Mouse (Mus musculus): ENCODE data around the gene Gm49416. TPM values are rescaled to one million over a fixed set of nuclear protein-coding genes. Genes with fewer than 3 reads are reported as not detected.

The Gm49416 gene
- polyA plus RNA-seq, 1 experiment: 0.61 TPM

DNA sequence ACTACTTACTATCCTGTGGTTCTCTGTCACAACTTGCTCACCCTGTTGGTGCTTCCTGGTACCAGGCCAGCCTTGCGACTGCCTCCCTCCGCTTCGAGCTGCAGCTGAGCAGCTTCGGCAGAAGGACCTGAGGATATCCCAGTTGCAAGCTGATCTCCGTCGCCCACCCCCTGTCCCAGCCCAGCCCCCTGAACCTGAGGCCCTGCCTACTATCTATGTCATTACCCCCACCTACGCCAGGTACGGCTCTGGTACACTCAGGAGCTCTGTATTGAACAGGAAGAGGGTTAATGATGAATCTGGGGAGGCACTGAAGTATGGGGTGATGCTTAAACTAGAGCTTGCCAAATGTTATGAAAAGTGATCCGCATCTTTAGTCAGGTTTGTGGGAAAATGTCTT lies 33.0 kb downstream of the Gm49416 start:
- H3K79me3 ChIP-seq (ENCODE audit: low read depth): peaks cover 30% of the 10 kb centered on the region
- peaks cover 42% of the 10 kb centered on the region for H3K79me2 ChIP-seq (ENCODE audit: control insufficient read depth, insufficient read depth)
- H3K27me3 ChIP-seq (ENCODE audit: control insufficient read depth, insufficient read depth, insufficient read length): no peaks in the 10 kb centered on the region
- H3K36me3 ChIP-seq (ENCODE audit: control insufficient read depth, insufficient read depth): peaks cover 28% of the 10 kb centered on the region
- H3ac ChIP-seq (ENCODE audit: control insufficient read depth, insufficient read length, low read depth): no peak overlapping the region
- TF ChIP-seq MYOG (IDR thresholded peaks at IDR 0.05; ENCODE audit: control insufficient read depth, extremely low read depth, insufficient read length): no peak
- no peak for TF ChIP-seq CTCF (IDR thresholded peaks at IDR 0.05; ENCODE audit: control insufficient read depth, insufficient read depth, insufficient read length)
- TF ChIP-seq USF1 (IDR thresholded peaks at IDR 0.05; ENCODE audit: low read depth): no peak
- no peak for TF ChIP-seq MYOD1 (IDR thresholded peaks at IDR 0.05; ENCODE audit: control insufficient read depth, insufficient read length, low read depth)
- TF ChIP-seq CEBPB (IDR thresholded peaks at IDR 0.05; ENCODE audit: low read depth): no peak
- TF ChIP-seq MAX (IDR thresholded peaks at IDR 0.05): no peak
- no peak for TF ChIP-seq FOSL1 (IDR thresholded peaks at IDR 0.05; ENCODE audit: insufficient read depth, low read length, poor library complexity, severe bottlenecking)
- no peak overlapping the region for H3K4me3 ChIP-seq (ENCODE audit: insufficient read depth, poor library complexity, severe bottlenecking)

DNA sequence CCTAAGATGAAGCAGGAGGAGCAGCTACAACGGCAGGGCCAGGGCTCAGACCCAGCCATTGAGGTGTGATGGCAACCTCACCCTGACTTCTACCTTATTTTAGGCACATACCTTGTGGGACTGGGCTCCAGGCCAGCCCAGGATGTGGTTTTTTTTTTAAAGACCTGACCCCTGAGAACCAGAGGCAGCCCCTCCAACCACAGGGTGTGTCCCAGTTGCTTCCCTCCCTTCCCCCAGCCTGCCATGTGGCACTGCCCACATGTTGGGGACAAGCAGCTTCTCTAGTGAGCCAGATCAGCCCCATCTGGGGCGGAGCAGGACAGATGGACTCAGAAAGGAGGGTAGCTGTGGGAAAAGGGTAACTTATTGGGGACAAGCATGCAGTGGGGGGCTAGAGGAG lies 38.0 kb downstream of the Gm49416 start:
- Histone ChIP-seq H3K27me3 (ENCODE audit: control insufficient read depth, insufficient read depth, insufficient read length) (no peaks in the 10 kb centered on the region), H3K79me3 (ENCODE audit: low read depth) (peaks cover 28% of the 10 kb centered on the region), H3K4me3 (ENCODE audit: insufficient read depth, poor library complexity, severe bottlenecking) (no peak overlapping the region), H3ac (ENCODE audit: control insufficient read depth, insufficient read length, low read depth) (no peak overlapping the region), H3K36me3 (ENCODE audit: control insufficient read depth, insufficient read depth) (peaks cover 36% of the 10 kb centered on the region), H3K79me2 (ENCODE audit: control insufficient read depth, insufficient read depth) (peaks cover 46% of the 10 kb centered on the region)
- no peak for TF ChIP-seq MYOG (IDR thresholded peaks at IDR 0.05; ENCODE audit: control insufficient read depth, extremely low read depth, insufficient read length)
- TF ChIP-seq USF1 (IDR thresholded peaks at IDR 0.05; ENCODE audit: low read depth): no peak
- no peak for TF ChIP-seq MAX (IDR thresholded peaks at IDR 0.05)
- no peak for TF ChIP-seq CEBPB (IDR thresholded peaks at IDR 0.05; ENCODE audit: low read depth)
- TF ChIP-seq MYOD1 (IDR thresholded peaks at IDR 0.05; ENCODE audit: control insufficient read depth, insufficient read length, low read depth): no peak
- TF ChIP-seq CTCF (IDR thresholded peaks at IDR 0.05; ENCODE audit: control insufficient read depth, insufficient read depth, insufficient read length): no peak
- TF ChIP-seq FOSL1 (IDR thresholded peaks at IDR 0.05; ENCODE audit: insufficient read depth, low read length, poor library complexity, severe bottlenecking): no peak

DNA sequence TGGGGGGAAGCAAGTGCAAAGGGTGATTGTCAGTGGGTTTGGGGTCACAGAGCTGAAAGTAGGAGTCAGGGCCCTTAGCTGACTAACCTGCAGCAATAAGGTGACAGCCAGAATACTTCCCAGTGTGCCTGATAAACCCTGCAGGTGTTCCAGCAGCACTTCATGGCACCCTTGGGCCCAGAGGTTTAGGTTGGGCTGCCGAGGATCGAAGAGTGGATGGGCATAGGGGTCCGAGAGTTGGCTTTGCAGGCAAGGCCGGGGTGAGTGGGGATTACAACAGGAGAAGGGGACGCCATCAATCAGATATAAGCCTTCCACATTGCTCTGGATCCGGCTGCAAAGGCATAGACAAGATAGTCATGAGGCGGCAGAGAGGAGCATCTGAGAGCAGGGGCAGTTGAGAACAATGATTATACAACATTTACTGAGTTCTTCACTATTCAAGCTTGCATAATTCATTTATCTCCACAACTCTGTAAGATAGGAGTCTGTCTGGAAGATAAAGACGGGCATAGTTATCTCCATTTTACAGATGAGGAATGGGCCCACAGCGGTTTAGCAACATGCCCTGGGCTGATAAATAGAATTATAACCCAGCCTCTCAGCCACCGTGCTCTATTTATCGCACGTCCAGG lies 39.3 kb downstream of the Gm49416 start:
- Histone ChIP-seq H3K79me3 (ENCODE audit: low read depth) (peaks cover 19% of the 10 kb centered on the region), H3ac (ENCODE audit: control insufficient read depth, insufficient read length, low read depth) (no peak overlapping the region), H3K36me3 (ENCODE audit: control insufficient read depth, insufficient read depth) (peaks cover 23% of the 10 kb centered on the region), H3K4me3 (ENCODE audit: insufficient read depth, poor library complexity, severe bottlenecking) (no peak overlapping the region), H3K79me2 (ENCODE audit: control insufficient read depth, insufficient read depth) (peaks cover 33% of the 10 kb centered on the region), H3K27me3 (ENCODE audit: control insufficient read depth, insufficient read depth, insufficient read length) (no peaks in the 10 kb centered on the region)
- TF ChIP-seq MYOD1 (IDR thresholded peaks at IDR 0.05; ENCODE audit: control insufficient read depth, insufficient read length, low read depth) (no peak), CEBPB (IDR thresholded peaks at IDR 0.05; ENCODE audit: low read depth) (no peak), CTCF (IDR thresholded peaks at IDR 0.05; ENCODE audit: control insufficient read depth, insufficient read depth, insufficient read length) (no peak), USF1 (IDR thresholded peaks at IDR 0.05; ENCODE audit: low read depth) (no peak), MAX (IDR thresholded peaks at IDR 0.05) (no peak), MYOG (IDR thresholded peaks at IDR 0.05; ENCODE audit: control insufficient read depth, extremely low read depth, insufficient read length) (no peak), FOSL1 (IDR thresholded peaks at IDR 0.05; ENCODE audit: insufficient read depth, low read length, poor library complexity, severe bottlenecking) (no peak)

DNA sequence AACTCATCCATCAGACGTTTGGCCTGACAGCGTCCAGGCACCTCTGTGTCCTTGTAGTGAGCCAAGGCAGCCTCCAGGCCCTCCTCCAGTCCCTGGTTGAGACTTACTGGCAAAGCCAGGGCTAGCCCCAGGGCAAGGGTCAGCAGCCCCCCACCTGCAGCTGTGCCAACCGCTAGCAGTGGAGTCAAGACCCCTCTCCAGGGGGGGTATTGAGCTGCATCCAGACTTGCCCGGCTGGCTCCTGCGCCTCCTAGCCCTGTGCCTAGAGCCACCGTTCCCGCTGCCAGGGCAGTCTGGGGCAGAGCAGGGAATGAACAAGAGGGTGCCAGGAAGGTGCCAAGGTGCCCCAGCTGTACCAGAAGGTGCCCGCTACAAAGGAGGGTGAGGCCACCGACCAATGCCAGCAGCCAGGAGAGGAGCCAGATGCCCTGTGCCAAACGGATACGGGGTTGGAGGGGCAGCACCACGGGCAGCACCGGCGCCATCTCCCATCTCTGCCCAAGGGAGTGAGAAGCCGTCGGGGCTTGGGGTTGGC lies 40.0 kb downstream of the Gm49416 start:
- Histone ChIP-seq H3K4me3 (ENCODE audit: insufficient read depth, poor library complexity, severe bottlenecking) (peak overlapping the region; percentile 59), H3ac (ENCODE audit: control insufficient read depth, insufficient read length, low read depth) (peak overlapping the region; percentile 51), H3K79me3 (ENCODE audit: low read depth) (peaks cover 12% of the 10 kb centered on the region), H3K27me3 (ENCODE audit: control insufficient read depth, insufficient read depth, insufficient read length) (no peaks in the 10 kb centered on the region), H3K36me3 (ENCODE audit: control insufficient read depth, insufficient read depth) (peaks cover 16% of the 10 kb centered on the region), H3K79me2 (ENCODE audit: control insufficient read depth, insufficient read depth) (peaks cover 26% of the 10 kb centered on the region)
- TF ChIP-seq USF1 (IDR thresholded peaks at IDR 0.05; ENCODE audit: low read depth): no peak
- no peak for TF ChIP-seq FOSL1 (IDR thresholded peaks at IDR 0.05; ENCODE audit: insufficient read depth, low read length, poor library complexity, severe bottlenecking)
- TF ChIP-seq MYOG (IDR thresholded peaks at IDR 0.05; ENCODE audit: control insufficient read depth, extremely low read depth, insufficient read length): no peak
- no peak for TF ChIP-seq CTCF (IDR thresholded peaks at IDR 0.05; ENCODE audit: control insufficient read depth, insufficient read depth, insufficient read length)
- no peak for TF ChIP-seq CEBPB (IDR thresholded peaks at IDR 0.05; ENCODE audit: low read depth)
- TF ChIP-seq MAX (IDR thresholded peaks at IDR 0.05): no peak
- no peak for TF ChIP-seq MYOD1 (IDR thresholded peaks at IDR 0.05; ENCODE audit: control insufficient read depth, insufficient read length, low read depth)

DNA sequence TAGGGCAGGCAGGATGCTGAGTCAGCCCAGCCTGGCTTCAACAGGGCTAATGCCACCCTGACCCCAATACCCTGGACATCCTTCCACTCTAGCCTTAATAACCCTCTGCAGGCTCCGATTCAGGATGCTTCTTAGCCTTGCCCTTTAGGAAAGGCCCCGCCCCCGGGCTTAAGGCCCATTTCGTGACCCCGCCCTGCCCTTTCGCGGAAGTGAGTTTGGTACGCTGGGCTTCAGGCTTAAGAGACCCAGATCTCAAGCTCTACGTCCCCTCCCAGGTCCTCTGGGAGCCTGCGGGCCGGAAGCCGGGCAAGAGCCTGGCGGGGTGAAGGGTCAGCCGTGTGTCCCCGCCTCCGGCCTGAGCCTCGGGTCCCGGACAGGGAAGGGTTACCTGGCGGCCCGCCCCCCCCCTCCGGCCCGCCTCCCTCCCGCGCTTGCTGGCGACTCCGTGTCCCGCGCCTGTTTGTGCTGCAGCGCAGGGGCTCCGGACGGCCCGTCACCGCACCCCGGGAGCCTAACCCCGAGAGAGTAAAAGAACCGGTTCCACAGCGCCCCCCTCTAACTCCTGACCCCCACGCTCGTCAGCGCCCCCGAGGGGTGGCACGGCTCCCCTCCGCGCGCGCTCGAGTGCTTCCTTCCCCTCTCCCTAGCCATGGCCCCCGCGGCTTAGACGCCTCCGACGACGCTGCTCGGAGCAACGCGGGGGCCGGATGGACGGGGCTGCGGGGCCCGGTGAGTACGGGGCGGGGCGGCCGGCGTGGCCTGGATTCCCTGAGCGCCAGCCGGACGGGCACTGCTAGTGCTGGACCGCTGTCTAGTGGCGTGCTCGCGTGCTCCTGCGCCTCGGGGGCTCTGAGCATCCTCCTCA lies 40.7 kb downstream of the Gm49416 start, which contains the start of the genes Rom1 and Eml3:
TSS of gene Rom1 (minus strand) at position 133 of the 865 bp plus-strand sequence.
TSS of gene Eml3 (plus strand) at position 329 of the 865 bp plus-strand sequence.
- peak within 1 kb of the TSS; percentile 59 for H3K4me3 ChIP-seq (ENCODE audit: insufficient read depth, poor library complexity, severe bottlenecking)
- TF ChIP-seq USF1 (IDR thresholded peaks at IDR 0.05; ENCODE audit: low read depth): no peak
- TF ChIP-seq MYOG (IDR thresholded peaks at IDR 0.05; ENCODE audit: control insufficient read depth, extremely low read depth, insufficient read length): no peak
- peak; percentile 66 for TF ChIP-seq CTCF (IDR thresholded peaks at IDR 0.05; ENCODE audit: control insufficient read depth, insufficient read depth, insufficient read length)
- H3K36me3 ChIP-seq (ENCODE audit: control insufficient read depth, insufficient read depth): peaks cover 14% of the 10 kb centered on the region
- peaks cover 10% of the 10 kb centered on the region for H3K79me3 ChIP-seq (ENCODE audit: low read depth)
- H3K27me3 ChIP-seq (ENCODE audit: control insufficient read depth, insufficient read depth, insufficient read length): no peaks in the 10 kb centered on the region
- H3K79me2 ChIP-seq (ENCODE audit: control insufficient read depth, insufficient read depth): peaks cover 19% of the 10 kb centered on the region
- peak within 1 kb of the TSS; percentile 73 for H3ac ChIP-seq (ENCODE audit: control insufficient read depth, insufficient read length, low read depth)

Measured in C2C12 (cell line).